Mouse (Mus musculus): ENCODE measurements at regions not wholly inside any gene's neighbourhood (a gene's known extent, or its start where the extent isn't known, plus 50 kb on each side); places are given as distances from the start of the nearest gene placed in this dataset.

- H3K36me3 ChIP-seq (ENCODE audit: control insufficient read depth, insufficient read depth): no peaks in the 10 kb centered on the region
- no peak overlapping the region for H3K4me3 ChIP-seq (ENCODE audit: insufficient read depth, poor library complexity, severe bottlenecking)
- H3K79me3 ChIP-seq (ENCODE audit: low read depth): no peaks in the 10 kb centered on the region
- no peaks in the 10 kb centered on the region for H3K79me2 ChIP-seq (ENCODE audit: control insufficient read depth, insufficient read depth)
- TF ChIP-seq FOSL1 (IDR thresholded peaks at IDR 0.05; ENCODE audit: insufficient read depth, low read length, poor library complexity, severe bottlenecking) (no peak), CEBPB (IDR thresholded peaks at IDR 0.05; ENCODE audit: low read depth) (no peak), MYOD1 (IDR thresholded peaks at IDR 0.05; ENCODE audit: control insufficient read depth, insufficient read length, low read depth) (no peak), USF1 (IDR thresholded peaks at IDR 0.05; ENCODE audit: low read depth) (no peak)
- no peak overlapping the region for H3ac ChIP-seq (ENCODE audit: control insufficient read depth, insufficient read length, low read depth)
- no peaks in the 10 kb centered on the region for H3K27me3 ChIP-seq (ENCODE audit: control insufficient read depth, insufficient read depth, insufficient read length)
Observed at GRCm38 (mm10) chr13:70153062-70153461, 350.9 kb downstream of the Med10 start.

- H3K27me3 ChIP-seq (ENCODE audit: control insufficient read depth, insufficient read depth, insufficient read length): no peaks in the 10 kb centered on the region
- H3K4me3 ChIP-seq (ENCODE audit: insufficient read depth, poor library complexity, severe bottlenecking): no peak overlapping the region
- H3K79me3 ChIP-seq (ENCODE audit: low read depth): no peaks in the 10 kb centered on the region
- TF ChIP-seq CEBPB (IDR thresholded peaks at IDR 0.05; ENCODE audit: low read depth) (no peak), MYOD1 (IDR thresholded peaks at IDR 0.05; ENCODE audit: control insufficient read depth, insufficient read length, low read depth) (no peak), MAX (IDR thresholded peaks at IDR 0.05) (no peak), MYOG (IDR thresholded peaks at IDR 0.05; ENCODE audit: control insufficient read depth, extremely low read depth, insufficient read length) (no peak), USF1 (IDR thresholded peaks at IDR 0.05; ENCODE audit: low read depth) (no peak), CTCF (IDR thresholded peaks at IDR 0.05; ENCODE audit: control insufficient read depth, insufficient read depth, insufficient read length) (no peak), FOSL1 (IDR thresholded peaks at IDR 0.05; ENCODE audit: insufficient read depth, low read length, poor library complexity, severe bottlenecking) (no peak)
- no peak overlapping the region for H3ac ChIP-seq (ENCODE audit: control insufficient read depth, insufficient read length, low read depth)
- no peaks in the 10 kb centered on the region for H3K79me2 ChIP-seq (ENCODE audit: control insufficient read depth, insufficient read depth)
- no peaks in the 10 kb centered on the region for H3K36me3 ChIP-seq (ENCODE audit: control insufficient read depth, insufficient read depth)
Observed at GRCm38 (mm10) chr13:70155596-70155995, 353.4 kb downstream of the Med10 start.

GRCm38 (mm10) chr13:70156975-70157588, 354.9 kb downstream of the Med10 start:
- Histone ChIP-seq H3K79me3 (ENCODE audit: low read depth) (no peaks in the 10 kb centered on the region), H3K27me3 (ENCODE audit: control insufficient read depth, insufficient read depth, insufficient read length) (no peaks in the 10 kb centered on the region), H3K36me3 (ENCODE audit: control insufficient read depth, insufficient read depth) (no peaks in the 10 kb centered on the region), H3K79me2 (ENCODE audit: control insufficient read depth, insufficient read depth) (no peaks in the 10 kb centered on the region), H3K4me3 (ENCODE audit: insufficient read depth, poor library complexity, severe bottlenecking) (no peak overlapping the region), H3ac (ENCODE audit: control insufficient read depth, insufficient read length, low read depth) (no peak overlapping the region)
- no peak for TF ChIP-seq CEBPB (IDR thresholded peaks at IDR 0.05; ENCODE audit: low read depth)
- no peak for TF ChIP-seq USF1 (IDR thresholded peaks at IDR 0.05; ENCODE audit: low read depth)
- TF ChIP-seq MYOG (IDR thresholded peaks at IDR 0.05; ENCODE audit: control insufficient read depth, extremely low read depth, insufficient read length): no peak
- TF ChIP-seq CTCF (IDR thresholded peaks at IDR 0.05; ENCODE audit: control insufficient read depth, insufficient read depth, insufficient read length): no peak
- TF ChIP-seq MAX (IDR thresholded peaks at IDR 0.05): no peak
- TF ChIP-seq MYOD1 (IDR thresholded peaks at IDR 0.05; ENCODE audit: control insufficient read depth, insufficient read length, low read depth): no peak
- no peak for TF ChIP-seq FOSL1 (IDR thresholded peaks at IDR 0.05; ENCODE audit: insufficient read depth, low read length, poor library complexity, severe bottlenecking)

DNA sequence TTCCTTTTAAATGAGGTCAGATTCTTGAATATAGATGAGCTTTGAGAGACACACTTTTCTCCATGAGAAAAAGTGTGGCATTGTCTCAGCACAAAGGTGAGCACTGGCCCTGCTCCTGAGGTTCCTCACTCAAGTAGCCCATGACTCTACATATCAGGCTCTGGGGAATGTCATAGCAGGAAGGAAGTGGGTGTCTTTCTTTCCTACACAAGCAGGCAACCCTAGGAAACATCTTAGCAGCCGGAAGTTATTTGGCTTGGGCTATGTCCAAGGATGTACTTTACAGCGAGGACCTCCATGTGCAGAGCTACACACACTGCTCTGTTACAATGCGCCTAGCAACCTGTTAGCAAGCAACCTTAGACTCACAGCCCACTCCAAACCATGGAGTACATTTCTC, 356.9 kb downstream of the Med10 start:
- Histone ChIP-seq H3ac (ENCODE audit: control insufficient read depth, insufficient read length, low read depth) (no peak overlapping the region), H3K79me3 (ENCODE audit: low read depth) (no peaks in the 10 kb centered on the region), H3K36me3 (ENCODE audit: control insufficient read depth, insufficient read depth) (no peaks in the 10 kb centered on the region), H3K27me3 (ENCODE audit: control insufficient read depth, insufficient read depth, insufficient read length) (no peaks in the 10 kb centered on the region), H3K79me2 (ENCODE audit: control insufficient read depth, insufficient read depth) (no peaks in the 10 kb centered on the region), H3K4me3 (ENCODE audit: insufficient read depth, poor library complexity, severe bottlenecking) (no peak overlapping the region)
- no peak for TF ChIP-seq MYOD1 (IDR thresholded peaks at IDR 0.05; ENCODE audit: control insufficient read depth, insufficient read length, low read depth)
- no peak for TF ChIP-seq FOSL1 (IDR thresholded peaks at IDR 0.05; ENCODE audit: insufficient read depth, low read length, poor library complexity, severe bottlenecking)
- no peak for TF ChIP-seq MAX (IDR thresholded peaks at IDR 0.05)
- TF ChIP-seq USF1 (IDR thresholded peaks at IDR 0.05; ENCODE audit: low read depth): no peak
- TF ChIP-seq CEBPB (IDR thresholded peaks at IDR 0.05; ENCODE audit: low read depth): no peak
- TF ChIP-seq CTCF (IDR thresholded peaks at IDR 0.05; ENCODE audit: control insufficient read depth, insufficient read depth, insufficient read length): no peak
- TF ChIP-seq MYOG (IDR thresholded peaks at IDR 0.05; ENCODE audit: control insufficient read depth, extremely low read depth, insufficient read length): no peak

GRCm38 (mm10) chr13:70159604-70160003, 357.4 kb downstream of the Med10 start:
- Histone ChIP-seq H3ac (ENCODE audit: control insufficient read depth, insufficient read length, low read depth) (no peak overlapping the region), H3K27me3 (ENCODE audit: control insufficient read depth, insufficient read depth, insufficient read length) (no peaks in the 10 kb centered on the region), H3K36me3 (ENCODE audit: control insufficient read depth, insufficient read depth) (no peaks in the 10 kb centered on the region), H3K79me2 (ENCODE audit: control insufficient read depth, insufficient read depth) (no peaks in the 10 kb centered on the region), H3K79me3 (ENCODE audit: low read depth) (no peaks in the 10 kb centered on the region), H3K4me3 (ENCODE audit: insufficient read depth, poor library complexity, severe bottlenecking) (no peak overlapping the region)
- TF ChIP-seq MYOG (IDR thresholded peaks at IDR 0.05; ENCODE audit: control insufficient read depth, extremely low read depth, insufficient read length) (no peak), MAX (IDR thresholded peaks at IDR 0.05) (no peak), CEBPB (IDR thresholded peaks at IDR 0.05; ENCODE audit: low read depth) (no peak), USF1 (IDR thresholded peaks at IDR 0.05; ENCODE audit: low read depth) (no peak), CTCF (IDR thresholded peaks at IDR 0.05; ENCODE audit: control insufficient read depth, insufficient read depth, insufficient read length) (no peak), FOSL1 (IDR thresholded peaks at IDR 0.05; ENCODE audit: insufficient read depth, low read length, poor library complexity, severe bottlenecking) (no peak), MYOD1 (IDR thresholded peaks at IDR 0.05; ENCODE audit: control insufficient read depth, insufficient read length, low read depth) (no peak)

DNA sequence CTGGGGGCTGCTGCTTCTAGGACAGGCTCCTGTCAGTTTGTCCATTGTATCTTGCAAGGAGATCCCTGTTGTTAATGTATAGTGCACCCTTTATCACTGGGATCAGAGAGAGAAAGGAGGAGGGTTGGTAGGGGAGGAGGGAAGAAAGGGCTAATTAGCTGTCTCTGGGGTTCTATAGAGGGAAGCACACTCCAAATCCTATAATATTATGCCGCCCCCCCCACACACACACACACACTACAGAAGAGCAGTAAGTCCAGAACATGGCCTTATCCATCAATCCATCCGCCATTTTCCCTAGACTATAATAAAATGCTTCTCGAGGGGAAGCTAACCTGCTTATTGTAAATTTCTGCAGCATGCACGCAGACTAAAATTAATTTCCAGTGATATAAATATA, 359.9 kb downstream of the Med10 start:
- H3ac ChIP-seq (ENCODE audit: control insufficient read depth, insufficient read length, low read depth): no peak overlapping the region
- no peaks in the 10 kb centered on the region for H3K79me2 ChIP-seq (ENCODE audit: control insufficient read depth, insufficient read depth)
- H3K27me3 ChIP-seq (ENCODE audit: control insufficient read depth, insufficient read depth, insufficient read length): no peaks in the 10 kb centered on the region
- no peaks in the 10 kb centered on the region for H3K36me3 ChIP-seq (ENCODE audit: control insufficient read depth, insufficient read depth)
- H3K79me3 ChIP-seq (ENCODE audit: low read depth): no peaks in the 10 kb centered on the region
- H3K4me3 ChIP-seq (ENCODE audit: insufficient read depth, poor library complexity, severe bottlenecking): no peak overlapping the region
- no peak for TF ChIP-seq FOSL1 (IDR thresholded peaks at IDR 0.05; ENCODE audit: insufficient read depth, low read length, poor library complexity, severe bottlenecking)
- no peak for TF ChIP-seq MAX (IDR thresholded peaks at IDR 0.05)
- TF ChIP-seq CEBPB (IDR thresholded peaks at IDR 0.05; ENCODE audit: low read depth): no peak
- no peak for TF ChIP-seq MYOD1 (IDR thresholded peaks at IDR 0.05; ENCODE audit: control insufficient read depth, insufficient read length, low read depth)
- no peak for TF ChIP-seq CTCF (IDR thresholded peaks at IDR 0.05; ENCODE audit: control insufficient read depth, insufficient read depth, insufficient read length)
- no peak for TF ChIP-seq MYOG (IDR thresholded peaks at IDR 0.05; ENCODE audit: control insufficient read depth, extremely low read depth, insufficient read length)
- no peak for TF ChIP-seq USF1 (IDR thresholded peaks at IDR 0.05; ENCODE audit: low read depth)
